Mouse (Mus musculus) MEL (cell line): Measurements from ENCODE around the gene Cd300ld3. TPM values are rescaled to one million over a fixed set of nuclear protein-coding genes. Genes with fewer than 3 reads are reported as not detected.

Experiments used
- DNase-seq: peaks from one replicate; pipeline ENCODE4 v3.0.0; 2011; ENCODE audit warnings: low read depth, low spot score
- H3K27ac ChIP-seq: 2 replicates; pipeline ENCODE4 v1.5.1; 2012; ENCODE audit warnings: low read depth, mild to moderate bottlenecking, control low read depth, low read length, moderate library complexity; ENCODE audit not compliant: control insufficient read depth
- H3K27me3 ChIP-seq, 2 experiments: fragments of 150-350 bp in 1 of 2; sonication (generic) in 1 of 2; 2 replicates each; pipeline ENCODE4 v1.6.1; 2012; ENCODE audit warnings: low read length in 2 of 2, mild to moderate bottlenecking in 2 of 2, improper control_type of control experiment in 1 of 2, moderate library complexity in 1 of 2; ENCODE audit not compliant: insufficient read depth in 2 of 2, control insufficient read depth in 1 of 2
- H3K36me3 ChIP-seq, 2 experiments: 2 replicates each; pipeline ENCODE4 v1.6.1; 2012 to 2014; ENCODE audit warnings: low read length in 2 of 2, improper control_type of control experiment in 1 of 2, inconsistent platforms in 1 of 2, mild to moderate bottlenecking in 1 of 2; ENCODE audit not compliant: insufficient read depth in 2 of 2, control insufficient read depth in 1 of 2
- H3K4me1 ChIP-seq, 2 experiments: fragments of 150-350 bp in 1 of 2; sonication (generic) in 1 of 2; 2 replicates each; pipeline ENCODE4 v1.6.1; 2012; ENCODE audit warnings: low read length in 2 of 2, improper control_type of control experiment in 1 of 2, mild to moderate bottlenecking in 1 of 2; ENCODE audit not compliant: insufficient read depth in 2 of 2, control insufficient read depth in 1 of 2
- H3K4me3 ChIP-seq, 2 experiments: fragments of 150-350 bp in 1 of 2; sonication (generic) in 1 of 2; 2 replicates each; pipeline ENCODE4 v1.5.1; 2012; ENCODE audit warnings: low read depth in 2 of 2, low read length in 2 of 2, mild to moderate bottlenecking in 2 of 2, moderate library complexity in 2 of 2, control low read depth in 1 of 2, improper control_type of control experiment in 1 of 2; ENCODE audit not compliant: control insufficient read depth in 1 of 2, insufficient read depth in 1 of 2
- H3K79me2 ChIP-seq: 2 replicates; pipeline ENCODE4 v1.6.1; 2012; ENCODE audit warnings: mild to moderate bottlenecking, low read length, moderate library complexity; ENCODE audit not compliant: control insufficient read depth, poor library complexity, insufficient read depth
- H3K9ac ChIP-seq: 2 replicates; pipeline ENCODE4 v1.6.1; 2012; ENCODE audit warnings: low read depth, mild to moderate bottlenecking, control low read depth, low read length, moderate library complexity; ENCODE audit not compliant: control insufficient read depth, poor library complexity, severe bottlenecking
- H3K9me3 ChIP-seq: fragments of 150-350 bp; sonication (generic); replicated peaks from 2 replicates; pipeline ENCODE4 v1.6.1; 2012; ENCODE audit warnings: mild to moderate bottlenecking, low read length, improper control_type of control experiment, moderate library complexity; ENCODE audit not compliant: insufficient read depth
- CHD1 ChIP-seq: IDR thresholded peaks from 2 replicates; pipeline ENCODE4 v1.6.1; 2012; ENCODE audit warnings: low read depth, mild to moderate bottlenecking, inconsistent platforms, low read length, improper control_type of control experiment
- CTCF ChIP-seq, 3 experiments: IDR thresholded peaks in 2 of 3; conservative IDR thresholded peaks in 1 of 3; 2 replicates each; pipeline ENCODE4 v1.5.1; 2011 to 2012; ENCODE audit warnings: low read length in 3 of 3, low read depth in 2 of 3, mild to moderate bottlenecking in 2 of 3, improper control_type of control experiment in 1 of 3, inconsistent platforms in 1 of 3, mixed read lengths in 1 of 3, moderate library complexity in 1 of 3; ENCODE audit not compliant: control insufficient read depth in 1 of 3, insufficient read depth in 1 of 3, poor library complexity in 1 of 3, severe bottlenecking in 1 of 3
- E2F4 ChIP-seq: IDR thresholded peaks from 2 replicates; pipeline ENCODE4 v1.6.1; 2011; ENCODE audit warnings: low read depth, low read length, improper control_type of control experiment, borderline replicate concordance
- EP300 ChIP-seq, 2 experiments: IDR thresholded peaks; 2 replicates each; pipeline ENCODE4 v1.6.1; 2011; ENCODE audit warnings: improper control_type of control experiment in 2 of 2, low read length in 2 of 2, low read depth in 1 of 2, mild to moderate bottlenecking in 1 of 2
- ETS1 ChIP-seq: IDR thresholded peaks from 2 replicates; pipeline ENCODE4 v1.6.1; 2012; ENCODE audit warnings: low read depth, mild to moderate bottlenecking, inconsistent platforms, low read length, improper control_type of control experiment, moderate library complexity
- GABPA ChIP-seq: IDR thresholded peaks from 2 replicates; pipeline ENCODE4 v1.6.1; 2012; ENCODE audit warnings: low read depth, mild to moderate bottlenecking, inconsistent platforms, low read length, improper control_type of control experiment, moderate library complexity
- GATA1 ChIP-seq: IDR thresholded peaks from 2 replicates; pipeline ENCODE4 v1.6.1; 2011; ENCODE audit warnings: low read depth, low read length, improper control_type of control experiment
- MEF2A ChIP-seq: IDR thresholded peaks from 2 replicates; pipeline ENCODE4 v1.6.1; 2014; ENCODE audit warnings: low read depth, mild to moderate bottlenecking, inconsistent platforms, low read length, improper control_type of control experiment; ENCODE audit not compliant: poor library complexity, insufficient replicate concordance, severe bottlenecking; ENCODE audit errors: extremely low read depth
- RAD21 ChIP-seq: IDR thresholded peaks from 2 replicates; pipeline ENCODE4 v1.6.1; 2011; ENCODE audit warnings: mild to moderate bottlenecking, low read depth, low read length, improper control_type of control experiment
- SMC3 ChIP-seq: IDR thresholded peaks from 2 replicates; pipeline ENCODE4 v1.6.1; 2011; ENCODE audit warnings: low read depth, low read length, improper control_type of control experiment
- UBTF ChIP-seq: IDR thresholded peaks from 2 replicates; pipeline ENCODE4 v1.6.1; 2012; ENCODE audit warnings: low read depth, mild to moderate bottlenecking, inconsistent platforms, low read length, improper control_type of control experiment, moderate library complexity, borderline replicate concordance; ENCODE audit not compliant: insufficient read depth
- USF1 ChIP-seq: IDR thresholded peaks from 2 replicates; pipeline ENCODE4 v1.6.1; 2014; ENCODE audit warnings: low read depth, mild to moderate bottlenecking, inconsistent platforms, low read length, improper control_type of control experiment, moderate library complexity
- ZKSCAN1 ChIP-seq: IDR thresholded peaks from 2 replicates; pipeline ENCODE4 v1.6.1; 2012; ENCODE audit warnings: low read depth, mild to moderate bottlenecking, inconsistent platforms, low read length, improper control_type of control experiment, moderate library complexity
- ZMIZ1 ChIP-seq: IDR thresholded peaks from 2 replicates; pipeline ENCODE4 v1.6.1; 2012; ENCODE audit warnings: low read depth, mild to moderate bottlenecking, inconsistent platforms, low read length, improper control_type of control experiment, moderate library complexity
- ZNF384 ChIP-seq: IDR thresholded peaks from 2 replicates; pipeline ENCODE4 v1.6.1; 2012; ENCODE audit warnings: low read depth, mild to moderate bottlenecking, inconsistent platforms, low read length, improper control_type of control experiment
- polyA plus RNA-seq, 2 experiments: library from polyadenylated mRNA; stranded (reverse) in 1 of 2; unstranded in 1 of 2; fragments of >175 nt in 1 of 2; fragments of >200 nt in 1 of 2; gene quantifications; 2 replicates each; pipeline versions ENCODE4 v1.2.1 to v1.2.4; 2012; ENCODE audit warnings: low replicate concordance in 2 of 2, low read depth in 1 of 2; ENCODE audit not compliant: insufficient read length in 2 of 2, insufficient read depth in 1 of 2, missing spikeins in 1 of 2
- total RNA-seq: library from RNA; depleted of rRNA; stranded (reverse); fragments of 300-350 nt; gene quantifications from 2 replicates; pipeline ENCODE4 v1.2.3, GENCODE M21; 2012

Gene Cd300ld3
- total and polyA plus RNA-seq, 3 experiments: not detected

DNA sequence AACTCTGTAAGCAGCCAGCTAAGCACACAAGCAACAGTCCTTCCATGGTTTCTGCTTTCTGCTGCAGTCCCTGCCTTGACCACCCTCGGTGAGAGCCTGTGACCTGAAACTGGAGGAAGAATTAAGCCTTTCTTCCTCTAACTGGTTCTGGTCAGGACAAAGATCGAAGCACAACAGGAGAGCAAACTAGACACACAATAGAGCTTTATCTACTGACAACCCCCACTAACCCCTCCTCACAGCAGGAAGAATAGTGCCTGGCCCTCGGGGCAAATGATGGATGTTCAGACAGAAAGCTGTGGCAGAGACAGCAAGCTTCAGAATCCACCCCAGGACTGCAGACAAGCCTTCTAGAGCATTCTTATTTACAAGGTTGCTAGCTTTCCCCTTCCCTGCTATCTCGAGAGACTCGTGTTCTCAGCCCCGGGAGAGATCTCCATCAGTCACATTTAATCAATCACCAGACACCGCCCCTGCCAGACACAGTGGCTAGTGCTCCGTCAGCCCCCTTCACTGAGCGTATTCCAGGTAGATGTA, 22.9 kb upstream of the Cd300ld3 start:
- TF ChIP-seq CHD1 (no peak), GABPA (no peak), CTCF (IDR thresholded peaks at IDR 0.05 in 2 of 3, conservative IDR thresholded peaks at IDR 0.05 in 1 of 3; ENCODE audit: control insufficient read depth in 1 of 3, insufficient read depth in 1 of 3, low read depth in 2 of 3, low read length in 3 of 3, poor library complexity in 1 of 3, severe bottlenecking in 1 of 3) (no peak), ZKSCAN1 (no peak), ETS1 (no peak), ZMIZ1 (no peak), USF1 (no peak), E2F4 (no peak)
- Histone ChIP-seq H3K27me3 (no peaks in the 10 kb centered on the region; a peak in 1 of 4 replicates), H3K4me3 (no peak overlapping the region), H3K9ac (no peak overlapping the region), H3K79me2 (no peaks in the 10 kb centered on the region), H3K27ac (no peak overlapping the region), H3K4me1 (peaks cover 0 to 7% of the 10 kb centered on the region in 2 experiments; a peak in 2 of 4 replicates), H3K9me3 (no peaks in the 10 kb centered on the region), H3K36me3 (peaks cover 0 to 4% of the 10 kb centered on the region in 2 experiments; a peak in 1 of 4 replicates)
- no peak for DNase-seq

GRCm38 (mm10) chr11:115066768-115067167, 18.6 kb upstream of the Cd300ld3 start:
- TF ChIP-seq EP300 (IDR thresholded peaks at IDR 0.05; ENCODE audit: low read depth in 1 of 2, low read length in 2 of 2) (no peak), UBTF (no peak), CTCF (IDR thresholded peaks at IDR 0.05 in 2 of 3, conservative IDR thresholded peaks at IDR 0.05 in 1 of 3; ENCODE audit: control insufficient read depth in 1 of 3, insufficient read depth in 1 of 3, low read depth in 2 of 3, low read length in 3 of 3, poor library complexity in 1 of 3, severe bottlenecking in 1 of 3) (peak in 2 of 3 experiments; percentile 19 to 44; a peak in 3 of 6 replicates), GABPA (no peak), GATA1 (no peak), RAD21 (peak; percentile 5), USF1 (no peak), MEF2A (no peak), ZNF384 (peak; percentile 87), SMC3 (peak; percentile 38)
- TF ChIP-seq, all 39 proteins: peak for 4
- Histone ChIP-seq H3K9ac (no peak overlapping the region), H3K36me3 (no peaks in the 10 kb centered on the region), H3K27me3 (peaks cover 0 to 8% of the 10 kb centered on the region in 2 experiments; a peak in 2 of 4 replicates), H3K4me3 (no peak overlapping the region), H3K79me2 (no peaks in the 10 kb centered on the region), H3K9me3 (no peaks in the 10 kb centered on the region), H3K27ac (no peak overlapping the region), H3K4me1 (no peaks in the 10 kb centered on the region)
- peak; percentile 21 for DNase-seq
